Mouse (Mus musculus) retina, adult 2 months (tissue): ENCODE data around the gene Mapk8ip1.

ENCODE experiments used
- DNase-seq: peaks from one replicate; pipeline ENCODE4 v3.0.0-alpha.2; 2012; ENCODE audit warnings: low read depth, low spot score

The Mapk8ip1 gene

DNA sequence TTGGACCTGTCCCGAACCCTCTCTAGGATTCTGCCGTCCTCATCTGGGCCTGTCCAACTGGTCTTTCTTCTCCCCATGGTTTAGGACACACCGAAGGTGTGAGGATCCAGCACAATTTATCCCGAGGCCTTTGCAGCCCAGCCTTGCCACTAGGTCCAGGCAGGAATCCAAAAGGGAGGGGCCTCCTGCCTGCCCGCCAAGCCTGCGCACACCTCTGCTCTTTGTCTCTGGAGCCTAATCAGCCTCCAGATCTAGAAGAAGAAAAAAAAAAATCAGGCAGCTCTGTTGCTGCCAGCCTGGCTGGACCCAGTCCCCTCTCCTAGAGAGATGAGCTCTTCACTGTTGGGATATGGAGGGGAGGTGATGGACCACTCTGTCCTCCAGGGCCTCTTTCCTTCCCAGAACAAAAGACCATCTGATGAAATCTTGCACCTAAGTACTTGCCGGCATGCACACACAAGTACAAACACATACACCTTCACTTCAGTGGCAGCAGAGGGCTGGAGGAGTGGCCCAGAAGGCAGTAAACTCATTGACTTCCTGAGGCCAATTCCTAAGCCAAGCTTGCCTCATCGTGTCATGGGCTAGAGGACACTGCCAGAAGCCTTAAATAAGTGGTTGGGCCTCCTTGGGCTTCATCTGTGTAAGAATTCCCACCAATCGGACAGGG lies 28.2 kb downstream of the Mapk8ip1 start:
- no peak for DNase-seq

GRCm38 (mm10) chr2:92371971-92372690 lies 28.9 kb downstream of the Mapk8ip1 start:
- no peak for DNase-seq

- DNase-seq = no peak
Measured at GRCm38 (mm10) chr2:92370821-92371805, 29.9 kb downstream of the Mapk8ip1 start.

GRCm38 (mm10) chr2:92370375-92370774 lies 30.7 kb downstream of the Mapk8ip1 start:
- DNase-seq = no peak

DNA sequence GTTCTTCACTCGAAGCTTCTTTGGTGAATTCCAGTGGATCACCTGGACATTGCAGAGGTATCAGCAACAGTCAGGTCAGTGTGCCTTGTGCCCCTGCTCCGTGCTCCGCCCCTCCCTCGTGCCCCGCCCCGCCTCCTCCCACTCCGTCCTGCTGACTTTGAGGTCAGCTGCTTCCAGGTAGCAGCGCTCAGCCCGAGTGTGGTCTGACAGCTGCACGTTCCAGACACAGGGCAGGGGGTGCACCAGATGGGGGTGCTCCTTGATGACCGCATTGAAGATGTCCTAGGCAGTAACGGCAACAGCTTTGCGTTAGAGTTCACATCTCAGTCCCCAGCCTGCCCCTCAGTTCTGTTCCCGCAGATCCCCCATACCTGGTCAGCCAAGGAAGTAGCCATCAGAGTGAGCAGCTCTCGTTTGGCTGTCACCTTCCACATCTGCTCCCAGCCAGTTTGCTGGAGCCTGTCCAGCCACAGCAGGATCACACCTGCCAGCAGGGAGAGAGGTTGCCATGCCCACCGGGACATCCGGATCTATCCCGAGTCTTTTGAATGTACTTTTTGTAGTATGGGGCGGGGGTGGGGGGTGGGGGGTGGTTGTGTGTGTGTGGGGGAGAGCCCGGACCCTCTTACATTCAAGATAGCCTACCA lies 33.6 kb downstream of the Mapk8ip1 start:
- DNase-seq = no peak

DNA sequence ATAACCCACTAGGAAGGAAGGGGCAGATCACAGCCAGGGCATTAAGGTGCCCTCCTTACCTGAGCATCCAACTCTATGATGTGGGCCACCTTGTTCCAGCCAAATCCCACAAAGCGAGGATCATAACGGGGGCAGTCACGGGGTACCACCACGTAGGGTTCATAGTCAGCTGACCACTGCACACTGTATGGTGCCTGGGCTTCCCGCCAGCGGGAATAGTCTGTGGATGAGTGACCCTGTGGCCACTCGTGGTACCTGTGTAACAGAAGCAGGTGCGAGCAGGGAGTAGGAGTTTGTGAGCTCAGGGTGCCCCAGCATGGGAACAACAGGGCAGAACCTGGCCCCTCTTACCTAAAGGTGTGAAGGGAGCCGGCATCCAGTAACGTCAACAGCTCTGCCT lies 35.5 kb downstream of the Mapk8ip1 start:
- no peak for DNase-seq

GRCm38 (mm10) chr2:92364086-92364485 lies 37.0 kb downstream of the Mapk8ip1 start:
- DNase-seq = no peak

DNA sequence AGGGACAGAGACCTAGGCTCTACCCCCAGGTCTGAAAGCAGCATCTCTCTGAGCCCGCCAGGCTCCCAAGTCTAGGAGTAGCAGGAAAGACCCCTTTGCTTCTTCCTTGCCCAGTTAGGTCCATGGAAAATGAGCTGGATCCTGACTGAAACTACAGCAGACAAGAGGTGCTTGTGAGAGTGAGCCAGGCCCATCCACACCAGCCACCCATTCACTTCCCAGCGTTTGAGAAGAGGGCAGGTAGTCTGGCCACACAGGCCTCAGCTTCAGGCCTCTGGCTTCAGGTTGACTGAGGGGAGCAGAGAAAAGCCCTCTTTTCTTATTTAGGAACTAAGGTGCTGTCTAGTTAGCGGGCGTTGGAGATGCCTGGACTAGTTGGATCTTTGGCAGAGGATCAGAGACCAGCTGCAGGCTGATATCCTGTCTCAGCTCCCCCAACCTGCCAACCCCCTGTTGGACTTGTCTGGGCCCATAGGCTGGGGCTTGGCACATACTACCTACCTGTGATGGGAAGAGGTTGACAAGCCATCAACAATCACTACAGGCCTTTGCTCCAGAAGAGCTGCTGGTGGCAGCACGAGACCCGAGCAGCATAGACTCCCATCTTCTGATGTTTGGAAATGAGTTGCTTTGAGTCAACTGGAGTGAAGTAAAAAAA lies 38.4 kb downstream of the Mapk8ip1 start:
- DNase-seq = no peak

GRCm38 (mm10) chr2:92361795-92362194 lies 39.3 kb downstream of the Mapk8ip1 start:
- no peak for DNase-seq

- no peak for DNase-seq
Measured at GRCm38 (mm10) chr2:92360893-92361292, 40.2 kb downstream of the Mapk8ip1 start.

DNA sequence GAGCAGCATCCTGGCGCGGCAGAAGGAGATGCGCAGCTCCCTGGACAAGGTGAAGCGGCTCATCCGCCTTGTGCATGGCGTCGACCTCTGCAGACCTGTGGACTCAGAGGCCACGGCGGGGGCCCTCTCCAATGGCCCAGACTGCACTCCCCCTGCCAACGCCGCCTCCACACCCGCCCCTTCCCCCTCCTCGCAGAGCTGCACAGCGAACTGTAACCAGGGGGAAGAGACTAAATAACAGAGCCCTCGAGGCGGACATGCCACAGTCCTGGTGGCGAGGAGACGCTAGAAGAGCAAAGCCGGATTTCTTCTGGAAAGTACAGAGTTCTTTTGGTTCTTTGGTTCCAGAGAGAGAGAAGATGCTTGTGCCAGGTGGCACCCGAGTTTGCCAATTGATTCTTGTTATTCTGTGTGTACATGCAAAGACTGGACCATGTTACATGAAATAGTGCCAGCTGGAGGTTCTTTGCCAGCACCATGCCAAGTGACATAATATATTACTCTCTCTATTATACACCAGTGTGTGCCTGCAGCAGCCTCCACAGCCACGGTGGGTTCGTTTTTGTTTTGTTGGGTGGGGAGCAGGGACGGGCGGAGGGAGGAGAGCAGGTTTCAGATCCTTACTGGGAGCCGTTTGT lies 40.8 kb downstream of the Mapk8ip1 start:
- no peak for DNase-seq

DNA sequence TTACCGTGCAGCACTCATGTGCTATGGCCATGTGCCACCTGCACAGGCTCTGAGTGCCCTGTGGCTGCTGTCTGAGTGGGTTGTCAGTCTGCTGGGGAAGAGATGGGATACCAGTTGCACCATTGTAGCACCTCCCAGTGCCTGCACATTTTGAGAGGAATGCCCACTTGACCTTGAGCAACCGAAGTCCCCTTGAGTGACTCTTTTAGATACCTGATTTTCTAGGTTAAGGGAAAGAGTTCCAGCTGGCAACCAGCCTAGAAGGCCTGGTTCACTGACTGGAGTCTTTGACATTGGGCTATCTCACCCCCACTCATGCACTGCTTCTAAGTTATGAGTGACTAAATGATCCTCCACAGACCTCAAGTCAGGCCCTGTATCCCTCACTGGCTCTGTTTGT lies 41.8 kb downstream of the Mapk8ip1 start:
- DNase-seq = no peak

- DNase-seq = no peak
Measured at GRCm38 (mm10) chr2:92354224-92354623, 46.8 kb downstream of the Mapk8ip1 start.

- no peak for DNase-seq
Measured at GRCm38 (mm10) chr2:92353402-92353801, 47.7 kb downstream of the Mapk8ip1 start.

GRCm38 (mm10) chr2:92350686-92351085 lies 50.4 kb downstream of the Mapk8ip1 start:
- no peak for DNase-seq

- DNase-seq = no peak
Measured at GRCm38 (mm10) chr2:92349589-92350425, 51.3 kb downstream of the Mapk8ip1 start.

DNA sequence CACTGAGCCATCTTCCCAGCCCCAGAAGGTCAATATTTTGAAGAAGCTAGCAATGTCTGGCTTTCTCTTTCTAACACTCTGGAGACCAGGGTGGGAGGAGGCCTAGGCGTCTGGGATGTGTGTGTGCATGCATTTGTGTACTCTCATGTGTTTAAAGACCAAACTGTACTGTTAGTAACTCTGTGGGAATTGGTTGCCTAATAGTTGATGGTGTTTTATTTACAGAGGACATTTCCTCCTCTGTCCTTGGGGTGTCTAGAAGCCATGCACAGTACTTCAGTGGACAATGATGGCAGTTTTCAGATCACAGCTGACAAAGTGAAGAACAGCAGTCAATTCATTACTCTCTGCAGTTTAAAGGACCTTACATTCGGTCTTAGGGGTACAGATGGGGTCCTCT lies 53.9 kb downstream of the Mapk8ip1 start:
- DNase-seq = no peak

GRCm38 (mm10) chr2:92342418-92342817 lies 58.6 kb downstream of the Mapk8ip1 start:
- DNase-seq = no peak
